Mouse (Mus musculus) kidney, postnatal 0 days (tissue): Measurements from ENCODE around the gene Abcc5. TPM values are rescaled to one million over a fixed set of nuclear protein-coding genes. Genes with fewer than 3 reads are reported as not detected.

Experiments used
- ATAC-seq: fragments of 200-750 bp; cut with Nextera tagmentation; replicated peaks from 2 replicates; pipeline ENCODE4 v1.8.0; 2017; ENCODE audit warnings: low read depth, moderate number of reproducible peaks, moderate TSS enrichment, moderate library complexity; ENCODE audit not compliant: low FRiP score
- DNase-seq: peaks from one replicate; pipeline ENCODE4 v3.0.0-alpha.2; 2016; ENCODE audit warnings: low spot score
- H3K27ac ChIP-seq: fragments of 300-500 bp; sonication (generic); 2 replicates; pipeline ENCODE4 v1.5.1; 2014; ENCODE audit warnings: mild to moderate bottlenecking
- H3K27me3 ChIP-seq: fragments of 300-500 bp; sonication (generic); 2 replicates; pipeline ENCODE4 v1.6.1; 2014; ENCODE audit warnings: low read length, mixed read lengths; ENCODE audit not compliant: insufficient read depth
- H3K36me3 ChIP-seq: fragments of 300-500 bp; sonication (generic); 2 replicates; pipeline ENCODE4 v1.6.1; 2014; ENCODE audit warnings: low read length, mixed read lengths; ENCODE audit not compliant: insufficient read depth
- H3K4me1 ChIP-seq: fragments of 300-500 bp; sonication (generic); replicated peaks from 2 replicates; pipeline ENCODE4 v1.6.1; 2014; ENCODE audit warnings: antibody characterized with exemption, low read length, mixed read lengths; ENCODE audit not compliant: insufficient read depth
- H3K4me2 ChIP-seq: fragments of 300-500 bp; sonication (generic); 2 replicates; pipeline ENCODE4 v1.6.1; 2014; ENCODE audit warnings: mild to moderate bottlenecking, low read length, moderate library complexity, mixed read lengths
- H3K4me3 ChIP-seq: fragments of 300-500 bp; sonication (generic); replicated peaks from 2 replicates; pipeline ENCODE4 v1.5.1; 2014; ENCODE audit warnings: low read depth, low read length
- H3K9ac ChIP-seq: fragments of 300-500 bp; sonication (generic); 2 replicates; pipeline ENCODE4 v1.6.1; 2014; ENCODE audit warnings: low read depth, low read length
- H3K9me3 ChIP-seq: fragments of 300-500 bp; sonication (generic); replicated peaks from 2 replicates; pipeline ENCODE4 v1.6.1; 2016; ENCODE audit warnings: low read length, inconsistent platforms, mixed read lengths
- CTCF ChIP-seq: IDR thresholded peaks from 2 replicates; pipeline ENCODE4 v1.5.1; 2016; ENCODE audit warnings: antibody characterized with exemption, low read depth, mild to moderate bottlenecking, moderate library complexity
- WGBS: fragments of 180-500 bp; shearing (Covaris S2); extraction: QIAGEN DNeasy Blood & Tissue Kit; methylation state at CpG from one replicate; pipeline ENCODE4 v1.1.7; 2014; 5-methylcytosine and 5-hydroxymethylcytosine counted together
- polyA plus RNA-seq: library from polyadenylated mRNA; unstranded; fragments of >200 nt; fragmentation: Nextera tagmentation; extraction: Ambion mirVana; gene quantifications from 2 replicates; pipeline ENCODE4 v1.2.1, GENCODE M21; 2015

Abcc5 gene
- polyA plus RNA-seq = 35.7 and 38.6 TPM in 2 replicates

- Histone ChIP-seq H3K36me3 (peaks cover 5% of the 10 kb centered on the region; the same call in 1 of the 2 replicates), H3K4me2 (peak within 1 kb of the TSS; percentile 70), H3K27ac (peak within 1 kb of the TSS; percentile 83), H3K4me1 (no peaks in the 10 kb centered on the region), H3K27me3 (no peaks in the 10 kb centered on the region), H3K9me3 (no peaks in the 10 kb centered on the region), H3K9ac (peak within 1 kb of the TSS; percentile 71), H3K4me3 (peak within 1 kb of the TSS; percentile 73)
- peak; percentile 95 for DNase-seq
- peak; percentile 90 for TF ChIP-seq CTCF
- ATAC-seq = peak; percentile 96
- WGBS = under 1% methylated on average over 62 of the region's 62 CpGs
Measured at GRCm38 (mm10) chr16:20425855-20426598, at the start of gene Abcc5. Gene Abcc5, minus strand, starts transcription at chr16:20426394.

DNA sequence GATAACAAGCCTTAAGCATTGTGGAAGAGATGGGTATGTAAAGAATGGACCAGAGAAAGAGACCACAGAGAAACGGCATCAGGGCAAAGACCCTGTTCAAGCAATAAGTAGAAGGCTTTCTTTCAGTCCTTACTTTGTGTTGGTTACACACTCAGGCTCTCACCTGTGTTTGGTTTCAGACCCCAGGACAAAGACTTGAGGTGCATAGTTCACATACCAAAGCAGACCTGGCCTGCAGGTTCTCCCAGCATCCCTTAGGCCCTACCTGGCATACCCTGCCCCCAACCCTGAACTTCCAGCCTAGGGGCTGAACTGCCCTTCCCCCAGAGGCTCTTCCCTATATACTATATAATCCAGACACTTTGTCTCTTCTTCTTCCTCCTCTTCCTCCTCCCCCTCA is 49.1 kb upstream of the Abcc5 start:
- TF ChIP-seq CTCF = no peak
- ATAC-seq (no peak), DNase-seq (no peak)
- H3K27me3 ChIP-seq = no peaks in the 10 kb centered on the region
- H3K36me3 ChIP-seq = no peaks in the 10 kb centered on the region
- H3K4me2 ChIP-seq = no peak overlapping the region
- H3K4me1 ChIP-seq = no peaks in the 10 kb centered on the region
- H3K27ac ChIP-seq = no peak overlapping the region
- H3K9ac ChIP-seq = no peak overlapping the region
- H3K9me3 ChIP-seq = no peaks in the 10 kb centered on the region
- WGBS = 100% methylated on average over 1 of the region's 1 CpGs
- H3K4me3 ChIP-seq = no peak overlapping the region

- Histone ChIP-seq H3K4me2 (no peak overlapping the region), H3K4me1 (no peaks in the 10 kb centered on the region), H3K27ac (no peak overlapping the region), H3K36me3 (no peaks in the 10 kb centered on the region), H3K9ac (no peak overlapping the region), H3K27me3 (no peaks in the 10 kb centered on the region), H3K9me3 (no peaks in the 10 kb centered on the region), H3K4me3 (no peak overlapping the region)
- DNase-seq = no peak
- ATAC-seq = no peak
- no peak for TF ChIP-seq CTCF
- WGBS = 84% methylated on average over 6 of the region's 6 CpGs
Measured at GRCm38 (mm10) chr16:20474786-20475185, 48.6 kb upstream of the Abcc5 start.

- ATAC-seq (no peak), DNase-seq (no peak)
- no peak for TF ChIP-seq CTCF
- H3K27me3 ChIP-seq = no peaks in the 10 kb centered on the region
- H3K9ac ChIP-seq = no peak overlapping the region
- H3K4me1 ChIP-seq = no peaks in the 10 kb centered on the region
- H3K4me3 ChIP-seq = no peak overlapping the region
- 88% methylated on average over 8 of the region's 8 CpGs for WGBS
- H3K9me3 ChIP-seq = no peaks in the 10 kb centered on the region
- H3K27ac ChIP-seq = no peak overlapping the region
- no peaks in the 10 kb centered on the region for H3K36me3 ChIP-seq
- no peak overlapping the region for H3K4me2 ChIP-seq
Measured at GRCm38 (mm10) chr16:20474211-20474610, 48.0 kb upstream of the Abcc5 start.

GRCm38 (mm10) chr16:20473748-20474147 is 47.6 kb upstream of the Abcc5 start:
- no peak overlapping the region for H3K4me3 ChIP-seq
- no peak for TF ChIP-seq CTCF
- no peak overlapping the region for H3K27ac ChIP-seq

GRCm38 (mm10) chr16:20471686-20472085 is 45.5 kb upstream of the Abcc5 start:
- Histone ChIP-seq H3K27ac (no peak overlapping the region), H3K9ac (no peak overlapping the region), H3K4me3 (no peak overlapping the region), H3K4me1 (no peaks in the 10 kb centered on the region), H3K4me2 (no peak overlapping the region), H3K27me3 (no peaks in the 10 kb centered on the region), H3K36me3 (no peaks in the 10 kb centered on the region), H3K9me3 (no peaks in the 10 kb centered on the region)
- ATAC-seq (no peak), DNase-seq (no peak)
- 100% methylated on average over 1 of the region's 1 CpGs for WGBS
- no peak for TF ChIP-seq CTCF

More at GRCm38 (mm10) chr16:20473748-20474147, 47.6 kb upstream of the Abcc5 start:
- Histone ChIP-seq H3K36me3 (no peaks in the 10 kb centered on the region), H3K4me2 (no peak overlapping the region), H3K9ac (no peak overlapping the region), H3K27me3 (no peaks in the 10 kb centered on the region), H3K9me3 (no peaks in the 10 kb centered on the region), H3K4me1 (no peaks in the 10 kb centered on the region)
- DNase-seq = no peak
- ATAC-seq = no peak
- 89% methylated on average over 1 of the region's 1 CpGs for WGBS
